Mouse (Mus musculus): Measurements from ENCODE around the gene Zbtb49. TPM values are rescaled to one million over a fixed set of nuclear protein-coding genes. Genes with fewer than 3 reads are reported as not detected.

Gene Zbtb49
- polyA plus RNA-seq, 1 experiment: 24.5 TPM

DNA sequence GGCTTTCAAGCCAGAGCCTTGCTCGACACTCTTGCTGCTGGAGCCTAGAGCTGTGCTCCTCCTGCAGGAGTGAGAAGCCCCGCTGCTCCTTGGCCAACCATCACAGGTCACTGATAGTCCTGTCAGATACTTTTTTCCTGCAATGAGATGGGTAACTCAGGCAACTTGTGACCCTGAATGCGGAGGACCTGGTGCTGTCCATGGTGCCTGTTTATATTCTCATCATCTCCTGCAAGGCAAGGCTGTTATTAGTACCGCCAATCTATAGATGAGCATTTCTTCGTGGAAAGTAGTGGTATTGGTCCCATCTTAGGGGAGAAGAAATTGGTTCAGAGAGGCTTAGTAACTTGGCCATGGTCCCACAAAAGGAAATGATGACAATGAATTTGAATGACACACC lies 46.5 kb downstream of the Zbtb49 start:
- no peaks in the 10 kb centered on the region for H3K27me3 ChIP-seq (ENCODE audit: control insufficient read depth, insufficient read depth, low read length)
- no peaks in the 10 kb centered on the region for H3K36me3 ChIP-seq (ENCODE audit: control insufficient read depth, insufficient read depth, low read length)
- H3K27ac ChIP-seq (ENCODE audit: control insufficient read depth, insufficient read depth, low read depth, low read length): no peak overlapping the region
- TF ChIP-seq POLR2A (IDR thresholded peaks at IDR 0.05; ENCODE audit: control insufficient read depth, low read depth, low read length): no peak
- TF ChIP-seq CTCF (IDR thresholded peaks at IDR 0.05; ENCODE audit: control insufficient read depth, insufficient read depth, insufficient replicate concordance, low read depth, low read length): no peak
- H3K4me3 ChIP-seq (ENCODE audit: control insufficient read depth, low read depth, low read length): no peak overlapping the region
- H3K4me1 ChIP-seq (ENCODE audit: control insufficient read depth, insufficient read depth, low read length): peaks cover 2% of the 10 kb centered on the region; the same call in 1 of the 2 replicates

GRCm38 (mm10) chr5:38168497-38168896 lies 51.8 kb downstream of the Zbtb49 start:
- TF ChIP-seq CTCF (IDR thresholded peaks at IDR 0.05; ENCODE audit: control insufficient read depth, insufficient read depth, insufficient replicate concordance, low read depth, low read length): no peak
- TF ChIP-seq POLR2A (IDR thresholded peaks at IDR 0.05; ENCODE audit: control insufficient read depth, low read depth, low read length): no peak
- Histone ChIP-seq H3K36me3 (ENCODE audit: control insufficient read depth, insufficient read depth, low read length) (no peaks in the 10 kb centered on the region), H3K27me3 (ENCODE audit: control insufficient read depth, insufficient read depth, low read length) (no peaks in the 10 kb centered on the region), H3K4me3 (ENCODE audit: control insufficient read depth, low read depth, low read length) (no peak overlapping the region), H3K4me1 (ENCODE audit: control insufficient read depth, insufficient read depth, low read length) (no peaks in the 10 kb centered on the region), H3K27ac (ENCODE audit: control insufficient read depth, insufficient read depth, low read depth, low read length) (no peak overlapping the region)

- Histone ChIP-seq H3K4me1 (ENCODE audit: control insufficient read depth, insufficient read depth, low read length) (peaks cover 15% of the 10 kb centered on the region), H3K27me3 (ENCODE audit: control insufficient read depth, insufficient read depth, low read length) (no peaks in the 10 kb centered on the region), H3K36me3 (ENCODE audit: control insufficient read depth, insufficient read depth, low read length) (no peaks in the 10 kb centered on the region; the same call in 1 of the 2 replicates), H3K4me3 (ENCODE audit: control insufficient read depth, low read depth, low read length) (peak within 1 kb of the TSS; percentile 90), H3K27ac (ENCODE audit: control insufficient read depth, insufficient read depth, low read depth, low read length) (no peak within 1 kb of the TSS)
- TF ChIP-seq POLR2A (IDR thresholded peaks at IDR 0.05; ENCODE audit: control insufficient read depth, low read depth, low read length) (no peak), CTCF (IDR thresholded peaks at IDR 0.05; ENCODE audit: control insufficient read depth, insufficient read depth, insufficient replicate concordance, low read depth, low read length) (no peak)
These were observed 60.4 kb downstream of the Zbtb49 start, which contains the start of gene Nsg1 for GRCm38 (mm10) chr5:38159634-38160413. Nsg1 (minus strand) TSS chr5:38159907.

GRCm38 (mm10) chr5:38158947-38159633 lies 61.2 kb downstream of the Zbtb49 start:
- Histone ChIP-seq H3K4me3 (ENCODE audit: control insufficient read depth, low read depth, low read length) (peak overlapping the region; percentile 90), H3K36me3 (ENCODE audit: control insufficient read depth, insufficient read depth, low read length) (no peaks in the 10 kb centered on the region; the same call in 1 of the 2 replicates), H3K27ac (ENCODE audit: control insufficient read depth, insufficient read depth, low read depth, low read length) (no peak overlapping the region), H3K4me1 (ENCODE audit: control insufficient read depth, insufficient read depth, low read length) (peaks cover 15% of the 10 kb centered on the region), H3K27me3 (ENCODE audit: control insufficient read depth, insufficient read depth, low read length) (no peaks in the 10 kb centered on the region)
- TF ChIP-seq POLR2A (IDR thresholded peaks at IDR 0.05; ENCODE audit: control insufficient read depth, low read depth, low read length) (no peak), CTCF (IDR thresholded peaks at IDR 0.05; ENCODE audit: control insufficient read depth, insufficient read depth, insufficient replicate concordance, low read depth, low read length) (no peak)

GRCm38 (mm10) chr5:38158501-38158946 lies 61.7 kb downstream of the Zbtb49 start:
- peak overlapping the region; percentile 90 for H3K4me3 ChIP-seq (ENCODE audit: control insufficient read depth, low read depth, low read length)
- no peak overlapping the region for H3K27ac ChIP-seq (ENCODE audit: control insufficient read depth, insufficient read depth, low read depth, low read length)
- peaks cover 15% of the 10 kb centered on the region for H3K4me1 ChIP-seq (ENCODE audit: control insufficient read depth, insufficient read depth, low read length)
- H3K36me3 ChIP-seq (ENCODE audit: control insufficient read depth, insufficient read depth, low read length): no peaks in the 10 kb centered on the region; the same call in 1 of the 2 replicates
- H3K27me3 ChIP-seq (ENCODE audit: control insufficient read depth, insufficient read depth, low read length): no peaks in the 10 kb centered on the region
- TF ChIP-seq POLR2A (IDR thresholded peaks at IDR 0.05; ENCODE audit: control insufficient read depth, low read depth, low read length): no peak
- no peak for TF ChIP-seq CTCF (IDR thresholded peaks at IDR 0.05; ENCODE audit: control insufficient read depth, insufficient read depth, insufficient replicate concordance, low read depth, low read length)

DNA sequence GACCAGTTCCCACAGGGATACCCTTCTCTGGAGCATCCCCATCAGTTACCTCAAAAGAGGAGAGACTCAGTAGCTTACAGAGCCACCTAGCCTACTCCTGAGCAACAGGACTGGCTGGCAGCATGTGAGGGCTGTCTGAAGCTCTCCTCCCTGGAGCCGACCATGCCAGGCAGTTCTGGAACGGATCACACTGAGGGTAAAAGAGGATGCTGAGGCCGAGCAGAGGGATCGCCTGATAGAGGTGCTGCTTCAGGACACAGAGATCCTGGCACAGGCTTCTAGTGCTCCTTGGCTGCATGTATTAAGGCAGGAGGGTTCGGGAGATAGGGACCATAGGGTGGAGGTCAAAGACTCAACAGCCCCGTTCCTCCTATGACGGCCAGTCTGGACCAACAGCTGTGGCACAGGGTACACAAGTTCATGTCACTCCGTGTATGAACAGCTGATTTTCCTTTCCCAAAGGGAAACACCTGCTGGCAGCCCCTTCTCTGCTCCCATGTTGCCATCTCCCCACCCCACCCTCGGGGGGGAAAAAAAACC lies 62.7 kb downstream of the Zbtb49 start:
- H3K36me3 ChIP-seq (ENCODE audit: control insufficient read depth, insufficient read depth, low read length): no peaks in the 10 kb centered on the region; the same call in 1 of the 2 replicates
- peaks cover 15% of the 10 kb centered on the region for H3K4me1 ChIP-seq (ENCODE audit: control insufficient read depth, insufficient read depth, low read length)
- H3K27ac ChIP-seq (ENCODE audit: control insufficient read depth, insufficient read depth, low read depth, low read length): no peak overlapping the region
- TF ChIP-seq CTCF (IDR thresholded peaks at IDR 0.05; ENCODE audit: control insufficient read depth, insufficient read depth, insufficient replicate concordance, low read depth, low read length) (no peak), POLR2A (IDR thresholded peaks at IDR 0.05; ENCODE audit: control insufficient read depth, low read depth, low read length) (no peak)
- no peaks in the 10 kb centered on the region for H3K27me3 ChIP-seq (ENCODE audit: control insufficient read depth, insufficient read depth, low read length)
- H3K4me3 ChIP-seq (ENCODE audit: control insufficient read depth, low read depth, low read length): no peak overlapping the region

- H3K27me3 ChIP-seq (ENCODE audit: control insufficient read depth, insufficient read depth, low read length): no peaks in the 10 kb centered on the region
- no peaks in the 10 kb centered on the region; the same call in 1 of the 2 replicates for H3K36me3 ChIP-seq (ENCODE audit: control insufficient read depth, insufficient read depth, low read length)
- H3K27ac ChIP-seq (ENCODE audit: control insufficient read depth, insufficient read depth, low read depth, low read length): no peak overlapping the region
- peaks cover 2% of the 10 kb centered on the region for H3K4me1 ChIP-seq (ENCODE audit: control insufficient read depth, insufficient read depth, low read length)
- H3K4me3 ChIP-seq (ENCODE audit: control insufficient read depth, low read depth, low read length): no peak overlapping the region
- TF ChIP-seq CTCF (IDR thresholded peaks at IDR 0.05; ENCODE audit: control insufficient read depth, insufficient read depth, insufficient replicate concordance, low read depth, low read length): no peak
- no peak for TF ChIP-seq POLR2A (IDR thresholded peaks at IDR 0.05; ENCODE audit: control insufficient read depth, low read depth, low read length)
These were observed 66.6 kb downstream of the Zbtb49 start for GRCm38 (mm10) chr5:38153636-38154035.

Data from testis, adult 2 months (tissue).